Mouse (Mus musculus) limb, embryonic 14.5 days (tissue): ENCODE measurements around the gene Pdcd7. TPM values are rescaled to one million over a fixed set of nuclear protein-coding genes. Genes with fewer than 3 reads are reported as not detected.

ENCODE experiments used
- ATAC-seq: fragments of 200-750 bp; cut with Nextera tagmentation; 2 replicates; pipeline ENCODE4 v1.8.0; 2017; ENCODE audit warnings: low read depth, moderate number of reproducible peaks, moderate TSS enrichment; ENCODE audit not compliant: low FRiP score
- DNase-seq: peaks from one replicate; pipeline ENCODE4 v3.0.0-alpha.2; 2015; ENCODE audit warnings: low spot score
- H3K27ac ChIP-seq: fragments of 300-500 bp; sonication (generic); replicated peaks from 2 replicates; pipeline ENCODE4 v1.5.1; 2014; ENCODE audit warnings: low read depth, mild to moderate bottlenecking, low read length, moderate library complexity, mixed read lengths
- H3K27me3 ChIP-seq: fragments of 300-500 bp; sonication (generic); 2 replicates; pipeline ENCODE4 v1.6.1; 2014; ENCODE audit warnings: low read length, mixed read lengths; ENCODE audit not compliant: control insufficient read depth, insufficient read depth
- H3K36me3 ChIP-seq: fragments of 300-500 bp; sonication (generic); 2 replicates; pipeline ENCODE4 v1.6.1; 2014; ENCODE audit warnings: mild to moderate bottlenecking, low read length, moderate library complexity, mixed read lengths; ENCODE audit not compliant: control insufficient read depth, insufficient read depth
- H3K4me1 ChIP-seq: fragments of 300-500 bp; sonication (generic); 2 replicates; pipeline ENCODE4 v1.6.1; 2014; ENCODE audit warnings: antibody characterized with exemption, low read length, mixed read lengths; ENCODE audit not compliant: control insufficient read depth, insufficient read depth
- H3K4me2 ChIP-seq: fragments of 300-500 bp; sonication (generic); replicated peaks from 2 replicates; pipeline ENCODE4 v1.6.1; 2014; ENCODE audit warnings: low read depth, mild to moderate bottlenecking, low read length, moderate library complexity; ENCODE audit not compliant: severe bottlenecking
- H3K4me3 ChIP-seq: fragments of 300-500 bp; sonication (generic); replicated peaks from 2 replicates; pipeline ENCODE4 v1.5.1; 2014; ENCODE audit warnings: low read length
- H3K9ac ChIP-seq: fragments of 300-500 bp; sonication (generic); 2 replicates; pipeline ENCODE4 v1.6.1; 2014; ENCODE audit warnings: mild to moderate bottlenecking, low read depth, low read length, moderate library complexity; ENCODE audit not compliant: severe bottlenecking
- H3K9me3 ChIP-seq: fragments of 300-500 bp; sonication (generic); 2 replicates; pipeline ENCODE4 v1.6.1; 2016; ENCODE audit warnings: low read length; ENCODE audit not compliant: control insufficient read depth
- POLR2A ChIP-seq: fragments of 200-500 bp; IDR thresholded peaks from 2 replicates; pipeline ENCODE4 v1.8.0; 2012; ENCODE audit warnings: inconsistent platforms, mild to moderate bottlenecking, moderate library complexity, borderline replicate concordance; ENCODE audit not compliant: insufficient read depth, insufficient read length; ENCODE audit errors: extremely low read depth
- WGBS: fragments of 180-500 bp; shearing (Covaris S2); extraction: QIAGEN DNeasy Blood & Tissue Kit; methylation state at CpG from one replicate; pipeline ENCODE4 v1.1.7; 2014; 5-methylcytosine and 5-hydroxymethylcytosine counted together
- polyA plus RNA-seq, 2 experiments: library from polyadenylated mRNA; depleted of rRNA in 1 of 2; stranded (reverse) in 1 of 2; unstranded in 1 of 2; fragments of >200 nt; fragmentation: Nextera tagmentation in 1 of 2; extraction: Ambion mirVana in 1 of 2; gene quantifications; 2 replicates each; pipeline versions ENCODE4 v1.2.1 to v1.2.3; 2012 to 2014

The Pdcd7 gene
- polyA plus RNA-seq, 2 experiments, result 15.7 to 16.2 TPM

GRCm38 (mm10) chr9:65313846-65314245 is 32.1 kb upstream of the Pdcd7 start:
- Histone ChIP-seq H3K9ac (no peak overlapping the region), H3K27ac (no peak overlapping the region), H3K36me3 (peaks cover 71% of the 10 kb centered on the region), H3K9me3 (no peaks in the 10 kb centered on the region), H3K4me3 (no peak overlapping the region), H3K27me3 (no peaks in the 10 kb centered on the region), H3K4me1 (no peaks in the 10 kb centered on the region), H3K4me2 (no peak overlapping the region)
- 94% methylated on average over 1 of the region's 1 CpGs for WGBS
- ATAC-seq (no peak), DNase-seq (no peak)
- TF ChIP-seq POLR2A, result no peak

- Histone ChIP-seq H3K27me3 (no peaks in the 10 kb centered on the region), H3K36me3 (peaks cover 80% of the 10 kb centered on the region), H3K4me3 (no peak overlapping the region), H3K9me3 (no peaks in the 10 kb centered on the region), H3K4me1 (no peaks in the 10 kb centered on the region), H3K9ac (no peak overlapping the region), H3K27ac (no peak overlapping the region), H3K4me2 (no peak overlapping the region)
- no peak for ATAC-seq
- no peak for TF ChIP-seq POLR2A
- DNase-seq, result no peak
- 88% methylated on average over 11 of the region's 11 CpGs for WGBS
Observed at GRCm38 (mm10) chr9:65322255-65322900, 23.5 kb upstream of the Pdcd7 start.

GRCm38 (mm10) chr9:65325971-65326370 is 19.9 kb upstream of the Pdcd7 start:
- TF ChIP-seq POLR2A, result no peak
- Histone ChIP-seq H3K27me3 (no peaks in the 10 kb centered on the region), H3K9ac (no peak overlapping the region), H3K36me3 (peaks cover 84% of the 10 kb centered on the region), H3K4me2 (no peak overlapping the region), H3K9me3 (no peaks in the 10 kb centered on the region), H3K4me3 (no peak overlapping the region), H3K4me1 (no peaks in the 10 kb centered on the region), H3K27ac (no peak overlapping the region)
- ATAC-seq, result no peak
- DNase-seq, result no peak

- Histone ChIP-seq H3K9ac (no peak overlapping the region), H3K36me3 (peaks cover 78% of the 10 kb centered on the region), H3K27ac (no peak overlapping the region), H3K4me2 (no peak overlapping the region), H3K27me3 (no peaks in the 10 kb centered on the region), H3K9me3 (no peaks in the 10 kb centered on the region), H3K4me1 (no peaks in the 10 kb centered on the region), H3K4me3 (no peak overlapping the region)
- no peak for ATAC-seq
- WGBS, result 98% methylated on average over 2 of the region's 2 CpGs
- DNase-seq, result no peak
- TF ChIP-seq POLR2A, result no peak
Observed at GRCm38 (mm10) chr9:65327371-65327770, 18.5 kb upstream of the Pdcd7 start.

GRCm38 (mm10) chr9:65333958-65334357 is 11.9 kb upstream of the Pdcd7 start:
- Histone ChIP-seq H3K36me3 (peaks cover 22% of the 10 kb centered on the region), H3K27me3 (no peaks in the 10 kb centered on the region), H3K4me2 (no peak overlapping the region), H3K27ac (no peak overlapping the region), H3K9me3 (no peaks in the 10 kb centered on the region), H3K9ac (no peak overlapping the region), H3K4me3 (no peak overlapping the region), H3K4me1 (no peaks in the 10 kb centered on the region)
- no peak for DNase-seq
- TF ChIP-seq POLR2A, result no peak
- 75% methylated on average over 5 of the region's 5 CpGs for WGBS
- ATAC-seq, result no peak
